Mouse (Mus musculus): ENCODE results near the gene Kcnmb4. TPM values are rescaled to one million over a fixed set of nuclear protein-coding genes. Genes with fewer than 3 reads are reported as not detected.

The Kcnmb4 gene
- total and polyA plus RNA-seq, 3 experiments, result 0.80 to 1.1 (median 1.0) TPM

GRCm38 (mm10) chr10:116515158-116515557 lies 41.5 kb upstream of the Kcnmb4 start:
- Histone ChIP-seq H3K36me3 (replicated peaks in 1 of 2; ENCODE audit: control insufficient read depth in 1 of 2, insufficient read depth in 1 of 2, low read length in 1 of 2) (peaks cover 0 to 33% of the 10 kb centered on the region in 2 experiments), H3K9ac (ENCODE audit: insufficient read depth, low read depth) (no peak overlapping the region), H3K4me3 (replicated peaks in 1 of 3; ENCODE audit: low read depth in 2 of 3, low read length in 2 of 3, poor library complexity in 1 of 3) (no peak overlapping the region), H3K79me2 (replicated peaks; ENCODE audit: control insufficient read depth, extremely low read depth, insufficient read depth, poor library complexity, severe bottlenecking) (peaks cover 2% of the 10 kb centered on the region; the same call in 1 of the 2 replicates), H3K4me2 (ENCODE audit: insufficient read depth, low read depth, poor library complexity, severe bottlenecking) (no peak overlapping the region), H3K27me3 (replicated peaks) (no peaks in the 10 kb centered on the region), H3K9me3 (replicated peaks; ENCODE audit: low read length) (no peaks in the 10 kb centered on the region), H3K4me1 (ENCODE audit: control insufficient read depth in 1 of 2, insufficient read depth in 2 of 2) (peaks cover 0 to 42% of the 10 kb centered on the region in 2 experiments; a peak in 2 of 4 replicates), H3K27ac (ENCODE audit: insufficient read depth, low read depth) (no peak overlapping the region)
- in situ Hi-C loops (cut with MboI; ENCODE audit: low pct_ligation_motif_present, low pct_unique_long_range_greater_than_20kb, low sequenced_read_pairs) (no loop called here), dilution Hi-C loops (cut with MboI; ENCODE audit: extremely low pct_ligation_motif_present, extremely low pct_unique_long_range_greater_than_20kb, low sequenced_read_pairs) (no loop called here)
- TF ChIP-seq ELF1 (IDR thresholded peaks at IDR 0.05; ENCODE audit: low read depth, low read length) (no peak), MAFK (IDR thresholded peaks at IDR 0.05; ENCODE audit: insufficient replicate concordance, low read length) (no peak), HCFC1 (IDR thresholded peaks at IDR 0.05; ENCODE audit: low read depth, low read length) (no peak), SMC3 (IDR thresholded peaks at IDR 0.05; ENCODE audit: low read depth, low read length) (no peak), E2F4 (IDR thresholded peaks at IDR 0.05; ENCODE audit: insufficient replicate concordance, low read depth, low read length) (no peak), ZMIZ1 (IDR thresholded peaks at IDR 0.05; ENCODE audit: low read depth, low read length) (no peak), EP300 (IDR thresholded peaks at IDR 0.05; ENCODE audit: low read length) (no peak), ZKSCAN1 (IDR thresholded peaks at IDR 0.05; ENCODE audit: borderline replicate concordance, low read depth, low read length) (no peak), JUN (IDR thresholded peaks at IDR 0.05; ENCODE audit: insufficient read depth, low read depth, low read length) (no peak), MAZ (IDR thresholded peaks at IDR 0.05; ENCODE audit: low read depth, low read length) (no peak), PAX5 (IDR thresholded peaks at IDR 0.05; ENCODE audit: low read length) (no peak), CHD1 (IDR thresholded peaks at IDR 0.05; ENCODE audit: low read depth, low read length) (no peak), POLR2AphosphoS2 (IDR thresholded peaks at IDR 0.05; ENCODE audit: low read depth, low read length) (no peak), NRF1 (IDR thresholded peaks at IDR 0.05; ENCODE audit: low read depth, low read length) (no peak), UBTF (IDR thresholded peaks at IDR 0.05; ENCODE audit: low read depth, low read length) (no peak), MAX (IDR thresholded peaks at IDR 0.05; ENCODE audit: low read length) (no peak)
- DNase-seq (ENCODE audit: extremely low read depth), result no peak

GRCm38 (mm10) chr10:116513254-116513635 lies 39.6 kb upstream of the Kcnmb4 start:
- peaks cover 0 to 42% of the 10 kb centered on the region in 2 experiments; a peak in 2 of 4 replicates for H3K4me1 ChIP-seq (ENCODE audit: control insufficient read depth in 1 of 2, insufficient read depth in 2 of 2)
- no peak overlapping the region for H3K4me3 ChIP-seq (replicated peaks in 1 of 3; ENCODE audit: low read depth in 2 of 3, low read length in 2 of 3, poor library complexity in 1 of 3)
- in situ Hi-C loops (cut with MboI; ENCODE audit: low pct_ligation_motif_present, low pct_unique_long_range_greater_than_20kb, low sequenced_read_pairs) (no loop called here), dilution Hi-C loops (cut with MboI; ENCODE audit: extremely low pct_ligation_motif_present, extremely low pct_unique_long_range_greater_than_20kb, low sequenced_read_pairs) (no loop called here)
- DNase-seq (ENCODE audit: extremely low read depth), result no peak
- H3K4me2 ChIP-seq (ENCODE audit: insufficient read depth, low read depth, poor library complexity, severe bottlenecking), result no peak overlapping the region
- H3K27me3 ChIP-seq (replicated peaks), result no peaks in the 10 kb centered on the region
- H3K79me2 ChIP-seq (replicated peaks; ENCODE audit: control insufficient read depth, extremely low read depth, insufficient read depth, poor library complexity, severe bottlenecking), result peaks cover 2% of the 10 kb centered on the region; the same call in 1 of the 2 replicates
- TF ChIP-seq PAX5 (IDR thresholded peaks at IDR 0.05; ENCODE audit: low read length) (no peak), MYC (IDR thresholded peaks at IDR 0.05; ENCODE audit: low read depth, low read length) (no peak), ZMIZ1 (IDR thresholded peaks at IDR 0.05; ENCODE audit: low read depth, low read length) (no peak), E2F4 (IDR thresholded peaks at IDR 0.05; ENCODE audit: insufficient replicate concordance, low read depth, low read length) (no peak), CHD2 (IDR thresholded peaks at IDR 0.05; ENCODE audit: low read length) (no peak), NELFE (IDR thresholded peaks at IDR 0.05; ENCODE audit: low read depth, low read length) (no peak), KAT2A (IDR thresholded peaks at IDR 0.05; ENCODE audit: insufficient replicate concordance, low read length) (no peak), MXI1 (IDR thresholded peaks at IDR 0.05; ENCODE audit: low read depth, low read length) (no peak)
- no peak overlapping the region for H3K27ac ChIP-seq (ENCODE audit: insufficient read depth, low read depth)
- H3K9ac ChIP-seq (ENCODE audit: insufficient read depth, low read depth), result no peak overlapping the region
- H3K36me3 ChIP-seq (replicated peaks in 1 of 2; ENCODE audit: control insufficient read depth in 1 of 2, insufficient read depth in 1 of 2, low read length in 1 of 2), result peaks cover 0 to 27% of the 10 kb centered on the region in 2 experiments
- H3K9me3 ChIP-seq (replicated peaks; ENCODE audit: low read length), result no peaks in the 10 kb centered on the region

Data from CH12.LX (cell line).